Mouse (Mus musculus): ENCODE measurements around the gene Uvrag.

DNA sequence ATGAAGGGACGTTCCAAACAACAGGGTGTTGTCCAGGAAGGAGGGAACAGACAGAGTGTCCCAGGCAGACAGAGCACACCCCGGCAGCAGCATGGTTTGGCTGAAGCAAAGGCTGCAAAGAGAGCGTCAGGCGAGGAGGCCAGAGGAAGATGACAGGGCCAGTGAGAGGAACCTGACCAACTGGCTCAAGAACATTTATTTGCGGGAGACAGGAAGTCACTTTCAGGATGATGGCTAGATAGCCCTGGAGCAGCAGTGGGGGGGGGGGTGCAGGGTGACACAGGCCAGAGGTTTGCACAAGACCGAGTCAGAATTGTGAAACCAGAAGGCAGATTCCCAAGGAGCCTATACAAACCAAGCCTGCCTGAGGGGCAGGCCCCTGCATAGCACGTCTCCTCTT is 5.1 kb upstream of the Uvrag start:
- TF ChIP-seq EP300 (IDR thresholded peaks at IDR 0.05; ENCODE audit: low read depth in 1 of 2, low read length in 2 of 2) (no peak), E2F4 (IDR thresholded peaks at IDR 0.05; ENCODE audit: borderline replicate concordance, low read depth, low read length) (no peak), SIN3A (IDR thresholded peaks at IDR 0.05; ENCODE audit: low read length) (no peak), POLR2A (IDR thresholded peaks at IDR 0.05; ENCODE audit: control insufficient read depth in 1 of 2, insufficient read depth in 1 of 2, low read depth in 1 of 2, low read length in 2 of 2, poor library complexity in 1 of 2) (no peak), POLR2AphosphoS5 (IDR thresholded peaks at IDR 0.05; ENCODE audit: borderline replicate concordance, low read depth, low read length) (no peak), MXI1 (IDR thresholded peaks at IDR 0.05; ENCODE audit: low read depth, low read length) (no peak), KAT2A (conservative IDR thresholded peaks at IDR 0.05; ENCODE audit: low read depth, low read length) (no peak), ZC3H11A (IDR thresholded peaks at IDR 0.05; ENCODE audit: low read depth, low read length) (no peak), CTCF (IDR thresholded peaks at IDR 0.05 in 2 of 3, conservative IDR thresholded peaks at IDR 0.05 in 1 of 3; ENCODE audit: control insufficient read depth in 1 of 3, insufficient read depth in 1 of 3, low read depth in 2 of 3, low read length in 3 of 3, poor library complexity in 1 of 3, severe bottlenecking in 1 of 3) (no peak), MAX (IDR thresholded peaks at IDR 0.05; ENCODE audit: low read length) (no peak), POLR2AphosphoS2 (IDR thresholded peaks at IDR 0.05; ENCODE audit: low read length) (no peak), NRF1 (IDR thresholded peaks at IDR 0.05; ENCODE audit: insufficient read depth, low read depth, low read length, poor library complexity, severe bottlenecking) (no peak)
